In genomic region chr9:99417288-99417846, GRCm38 (mm10) we compare ENCODE assay signal across 13 mouse cellular contexts. TPM values are rescaled to one million over a fixed set of nuclear protein-coding genes. Genes with fewer than 3 reads are reported as not detected.
DNase-seq lines count a peak whose midpoint lies in the region; ATAC-seq lines count a peak whose summit lies in the region.
"Had no signal": no experiment of that assay in that cellular context is flagged by ENCODE, and none has a peak within 500 bp of the region (broad histone marks: within the 10 kb centered on the region; RNA-seq: fewer than 3 reads in every experiment).

No protein-coding gene starts in this region.

- peak; percentile 27 for DNase-seq in gastrocnemius, adult 18-20 months (ENCODE audit: low spot score)
- no peak for DNase-seq in gastrocnemius, adult 8-10 months (ENCODE audit: low spot score in 2 of 2)
- DNase-seq in right cerebral cortex, postnatal 10 days (ENCODE audit: low spot score in 2 of 2) = peak; percentile 76 to 79
- no peak for DNase-seq in right cerebral cortex, adult 18-20 months
- peak; percentile 42 to 46 for DNase-seq in kidney, postnatal 25 days
- DNase-seq in right cerebral cortex, postnatal 36 days (ENCODE audit: low spot score in 2 of 2) = no peak
- DNase-seq: adrenal gland, adult 8-10 months; cerebellum, adult 9-11 months; gastrocnemius, postnatal 10 days had no signal

- H3K4me2 ChIP-seq in neural tube, embryonic 13.5 days = no peak overlapping the region
- H3K4me2 ChIP-seq in intestine, embryonic 15.5 days (replicated peaks) = no peak overlapping the region

- no peaks in the 10 kb centered on the region for H3K27me3 ChIP-seq in neural tube, embryonic 13.5 days
- no peaks in the 10 kb centered on the region for H3K27me3 ChIP-seq in intestine, embryonic 15.5 days (replicated peaks)

- WGBS in neural tube, embryonic 13.5 days = 54% methylated on average over 4 of the region's 4 CpGs
- 70% methylated on average over 4 of the region's 4 CpGs for WGBS in intestine, embryonic 15.5 days

- no peaks in the 10 kb centered on the region for H3K36me3 ChIP-seq in neural tube, embryonic 13.5 days
- H3K36me3 ChIP-seq in intestine, embryonic 15.5 days = no peaks in the 10 kb centered on the region

- peaks cover 49% of the 10 kb centered on the region for H3K4me1 ChIP-seq in neural tube, embryonic 13.5 days (replicated peaks)
- H3K4me1 ChIP-seq in intestine, embryonic 15.5 days (replicated peaks) = 0 out of 2 replicates have a peak, but pooled peaks cover 6% of the 10 kb centered on the region

- peak overlapping the region; percentile 66 for H3K27ac ChIP-seq in neural tube, embryonic 13.5 days (replicated peaks)
- H3K27ac ChIP-seq in intestine, embryonic 15.5 days = no peak overlapping the region
- H3K27ac ChIP-seq: liver, embryonic 14.5 days had no signal

- H3K9me3 ChIP-seq in neural tube, embryonic 13.5 days = no peaks in the 10 kb centered on the region
- no peaks in the 10 kb centered on the region for H3K9me3 ChIP-seq in intestine, embryonic 15.5 days

- ATAC-seq in neural tube, embryonic 13.5 days (ENCODE audit: low read depth) = peak; percentile 55; the same call in 1 of the 2 replicates
- ATAC-seq in intestine, embryonic 15.5 days = no peak

- H3K9ac ChIP-seq in neural tube, embryonic 13.5 days = no peak overlapping the region
- H3K9ac ChIP-seq in intestine, embryonic 15.5 days = no peak overlapping the region
- H3K9ac ChIP-seq: liver, embryonic 14.5 days had no signal

- H3K4me3 ChIP-seq in neural tube, embryonic 13.5 days = no peak overlapping the region
- H3K4me3 ChIP-seq in intestine, embryonic 15.5 days (replicated peaks) = no peak overlapping the region

RNA-seq across cellular contexts. Expression of gene Mras, which starts 19.8 kb away (rescaled TPM):
- 1 to 10 TPM; 6.4 to 7.8 TPM for total RNA-seq in gastrocnemius, adult 18-20 months (2021)
- total RNA-seq in gastrocnemius, adult 8-10 months (2022) = 1 to 10 TPM; 3.5 to 7.7 (median 4.5) TPM
- 49.0 and 51.1 TPM in 2 replicates for polyA plus RNA-seq in neural tube, embryonic 13.5 days (2015; fragmentation: Nextera tagmentation; extraction: Ambion mirVana)
- 11.0 and 12.5 TPM in 2 replicates for polyA plus RNA-seq in intestine, embryonic 15.5 days (2015; fragmentation: Nextera tagmentation; extraction: Ambion mirVana)

RNA-seq across cellular contexts. Expression of gene Nme9, which starts 33.9 kb away (rescaled TPM):
- not detected for total RNA-seq in gastrocnemius, adult 18-20 months (2021)
- total RNA-seq in gastrocnemius, adult 8-10 months (2022) = not detected
- polyA plus RNA-seq in neural tube, embryonic 13.5 days (2015; fragmentation: Nextera tagmentation; extraction: Ambion mirVana) = not detected in 2 replicates
- polyA plus RNA-seq in intestine, embryonic 15.5 days (2015; fragmentation: Nextera tagmentation; extraction: Ambion mirVana) = 0.25 and 0.33 TPM in 2 replicates
- total RNA-seq: adrenal gland, adult 8-10 months; gastrocnemius, postnatal 10 days had no signal
- polyA plus RNA-seq: intestine, embryonic 14.5 days had no signal

RNA-seq across cellular contexts. Expression of gene Esyt3, which starts 59.0 kb away (rescaled TPM):
- total RNA-seq in gastrocnemius, adult 18-20 months (2021) = not detected
- total RNA-seq in gastrocnemius, adult 8-10 months (2022) = not detected
- 0.43 and 0.48 TPM in 2 replicates for polyA plus RNA-seq in neural tube, embryonic 13.5 days (2015; fragmentation: Nextera tagmentation; extraction: Ambion mirVana)
- polyA plus RNA-seq in intestine, embryonic 15.5 days (2015; fragmentation: Nextera tagmentation; extraction: Ambion mirVana) = 0.40 and 0.53 TPM in 2 replicates

Comparison
In these comparisons a context has a peak if more than half of its experiments do, and no peak if none do; other contexts are left out.
1. DNase-seq: peak in gastrocnemius, adult 18-20 months (single experiment), right cerebral cortex, postnatal 10 days (2 of 2) and kidney, postnatal 25 days (2 of 2); none in gastrocnemius, adult 8-10 months (0 of 2), right cerebral cortex, adult 18-20 months (single experiment) and right cerebral cortex, postnatal 36 days (0 of 2).